Mouse (Mus musculus): Measurements from ENCODE around the gene Ugcg. TPM values are rescaled to one million over a fixed set of nuclear protein-coding genes. Genes with fewer than 3 reads are reported as not detected.

The Ugcg gene
- polyA plus RNA-seq, 1 experiment from 2014 or later = 18.6 TPM

DNA sequence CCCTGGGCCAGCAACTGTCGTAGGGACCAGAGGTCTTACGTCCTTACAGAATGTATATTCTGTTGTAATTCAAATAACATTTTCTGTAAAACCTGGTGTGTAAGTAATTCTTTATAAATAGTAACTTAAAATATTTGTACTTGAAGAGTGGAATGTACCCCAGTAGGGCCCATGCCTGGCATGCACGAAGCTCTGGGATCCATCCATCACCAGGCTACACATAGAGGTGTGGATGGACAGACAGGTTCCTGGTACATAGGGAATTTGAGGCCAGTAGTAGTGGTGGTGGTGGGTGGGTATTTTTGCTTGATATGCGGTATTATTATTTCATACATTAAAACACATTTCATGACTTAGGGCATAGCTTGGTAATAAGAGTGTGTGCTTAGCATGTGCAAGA is 19.6 kb downstream of the Ugcg start:
- Histone ChIP-seq H3K4me1 (ENCODE audit: control insufficient read depth, insufficient read depth, low read length) (no peaks in the 10 kb centered on the region; the same call in 1 of the 2 replicates), H3K27me3 (replicated peaks; ENCODE audit: control insufficient read depth, insufficient read depth, low read length) (no peaks in the 10 kb centered on the region), H3K36me3 (ENCODE audit: control insufficient read depth, insufficient read depth, low read length) (peaks cover 21% of the 10 kb centered on the region), H3K4me2 (ENCODE audit: low read length) (no peak overlapping the region), H3K9ac (ENCODE audit: low read length) (no peak overlapping the region), H3K9me3 (replicated peaks; ENCODE audit: control insufficient read depth, low read length) (no peaks in the 10 kb centered on the region), H3K27ac (ENCODE audit: low read depth, low read length) (no peak overlapping the region), H3K4me3 (ENCODE audit: low read depth, low read length) (no peak overlapping the region)
- DNase-seq (ENCODE audit: low spot score) (no peak), ATAC-seq (no peak)
- 93% methylated on average over 4 of the region's 4 CpGs for WGBS

- WGBS = 92% methylated on average over 9 of the region's 9 CpGs
- DNase-seq (ENCODE audit: low spot score) (no peak), ATAC-seq (no peak)
- Histone ChIP-seq H3K27ac (ENCODE audit: low read depth, low read length) (no peak overlapping the region), H3K4me2 (ENCODE audit: low read length) (no peak overlapping the region), H3K36me3 (ENCODE audit: control insufficient read depth, insufficient read depth, low read length) (peaks cover 29% of the 10 kb centered on the region), H3K9me3 (replicated peaks; ENCODE audit: control insufficient read depth, low read length) (no peaks in the 10 kb centered on the region), H3K4me3 (ENCODE audit: low read depth, low read length) (no peak overlapping the region), H3K27me3 (replicated peaks; ENCODE audit: control insufficient read depth, insufficient read depth, low read length) (no peaks in the 10 kb centered on the region), H3K4me1 (ENCODE audit: control insufficient read depth, insufficient read depth, low read length) (no peaks in the 10 kb centered on the region; the same call in 1 of the 2 replicates), H3K9ac (ENCODE audit: low read length) (no peak overlapping the region)
These were observed 22.1 kb downstream of the Ugcg start for GRCm38 (mm10) chr4:59211181-59211580.

- no peaks in the 10 kb centered on the region for H3K4me1 ChIP-seq (ENCODE audit: control insufficient read depth, insufficient read depth, low read length)
- no peak overlapping the region for H3K27ac ChIP-seq (ENCODE audit: low read depth, low read length)
- H3K9me3 ChIP-seq (replicated peaks; ENCODE audit: control insufficient read depth, low read length) = no peaks in the 10 kb centered on the region
- no peak overlapping the region for H3K4me3 ChIP-seq (ENCODE audit: low read depth, low read length)
- peaks cover 28% of the 10 kb centered on the region for H3K36me3 ChIP-seq (ENCODE audit: control insufficient read depth, insufficient read depth, low read length)
- no peak overlapping the region for H3K4me2 ChIP-seq (ENCODE audit: low read length)
- H3K9ac ChIP-seq (ENCODE audit: low read length) = no peak overlapping the region
- no peaks in the 10 kb centered on the region for H3K27me3 ChIP-seq (replicated peaks; ENCODE audit: control insufficient read depth, insufficient read depth, low read length)
- DNase-seq (ENCODE audit: low spot score) (no peak), ATAC-seq (no peak)
- 75% methylated on average over 4 of the region's 4 CpGs for WGBS
These were observed 24.8 kb downstream of the Ugcg start for GRCm38 (mm10) chr4:59213833-59214232.

GRCm38 (mm10) chr4:59214695-59215094 is 25.6 kb downstream of the Ugcg start:
- H3K36me3 ChIP-seq (ENCODE audit: control insufficient read depth, insufficient read depth, low read length) = peaks cover 36% of the 10 kb centered on the region
- H3K27ac ChIP-seq (ENCODE audit: low read depth, low read length) = no peak overlapping the region
- no peak for ATAC-seq
- no peaks in the 10 kb centered on the region for H3K9me3 ChIP-seq (replicated peaks; ENCODE audit: control insufficient read depth, low read length)
- WGBS = 96% methylated on average over 5 of the region's 5 CpGs
- no peaks in the 10 kb centered on the region for H3K4me1 ChIP-seq (ENCODE audit: control insufficient read depth, insufficient read depth, low read length)
- no peak overlapping the region for H3K4me3 ChIP-seq (ENCODE audit: low read depth, low read length)
- no peak overlapping the region for H3K4me2 ChIP-seq (ENCODE audit: low read length)
- no peak overlapping the region for H3K9ac ChIP-seq (ENCODE audit: low read length)
- DNase-seq (ENCODE audit: low spot score) = no peak
- H3K27me3 ChIP-seq (replicated peaks; ENCODE audit: control insufficient read depth, insufficient read depth, low read length) = no peaks in the 10 kb centered on the region

GRCm38 (mm10) chr4:59215585-59215984 is 26.5 kb downstream of the Ugcg start:
- Histone ChIP-seq H3K36me3 (ENCODE audit: control insufficient read depth, insufficient read depth, low read length) (peaks cover 36% of the 10 kb centered on the region), H3K27me3 (replicated peaks; ENCODE audit: control insufficient read depth, insufficient read depth, low read length) (no peaks in the 10 kb centered on the region), H3K27ac (ENCODE audit: low read depth, low read length) (no peak overlapping the region), H3K4me3 (ENCODE audit: low read depth, low read length) (no peak overlapping the region), H3K9ac (ENCODE audit: low read length) (no peak overlapping the region), H3K4me2 (ENCODE audit: low read length) (no peak overlapping the region), H3K9me3 (replicated peaks; ENCODE audit: control insufficient read depth, low read length) (no peaks in the 10 kb centered on the region), H3K4me1 (ENCODE audit: control insufficient read depth, insufficient read depth, low read length) (no peaks in the 10 kb centered on the region)
- ATAC-seq (no peak), DNase-seq (ENCODE audit: low spot score) (no peak)
- 95% methylated on average over 3 of the region's 3 CpGs for WGBS

GRCm38 (mm10) chr4:59217101-59217500 is 28.0 kb downstream of the Ugcg start:
- peaks cover 35% of the 10 kb centered on the region for H3K36me3 ChIP-seq (ENCODE audit: control insufficient read depth, insufficient read depth, low read length)
- no peak for ATAC-seq
- H3K4me3 ChIP-seq (ENCODE audit: low read depth, low read length) = no peak overlapping the region

GRCm38 (mm10) chr4:59218154-59218553 is 29.1 kb downstream of the Ugcg start:
- Histone ChIP-seq H3K4me3 (ENCODE audit: low read depth, low read length) (no peak overlapping the region), H3K27me3 (replicated peaks; ENCODE audit: control insufficient read depth, insufficient read depth, low read length) (no peaks in the 10 kb centered on the region), H3K9ac (ENCODE audit: low read length) (no peak overlapping the region), H3K9me3 (replicated peaks; ENCODE audit: control insufficient read depth, low read length) (no peaks in the 10 kb centered on the region), H3K36me3 (ENCODE audit: control insufficient read depth, insufficient read depth, low read length) (peaks cover 41% of the 10 kb centered on the region), H3K4me1 (ENCODE audit: control insufficient read depth, insufficient read depth, low read length) (no peaks in the 10 kb centered on the region), H3K27ac (ENCODE audit: low read depth, low read length) (no peak overlapping the region), H3K4me2 (ENCODE audit: low read length) (no peak overlapping the region)
- no peak for ATAC-seq
- no peak for DNase-seq (ENCODE audit: low spot score)
- 88% methylated on average over 7 of the region's 7 CpGs for WGBS

More at GRCm38 (mm10) chr4:59217101-59217500, 28.0 kb downstream of the Ugcg start:
- Histone ChIP-seq H3K9me3 (replicated peaks; ENCODE audit: control insufficient read depth, low read length) (no peaks in the 10 kb centered on the region), H3K4me1 (ENCODE audit: control insufficient read depth, insufficient read depth, low read length) (no peaks in the 10 kb centered on the region), H3K4me2 (ENCODE audit: low read length) (no peak overlapping the region), H3K9ac (ENCODE audit: low read length) (no peak overlapping the region), H3K27me3 (replicated peaks; ENCODE audit: control insufficient read depth, insufficient read depth, low read length) (no peaks in the 10 kb centered on the region), H3K27ac (ENCODE audit: low read depth, low read length) (no peak overlapping the region)
- DNase-seq (ENCODE audit: low spot score) = no peak
- 92% methylated on average over 7 of the region's 7 CpGs for WGBS

GRCm38 (mm10) chr4:59222226-59222625 is 33.2 kb downstream of the Ugcg start:
- DNase-seq (ENCODE audit: low spot score) (no peak), ATAC-seq (no peak)
- no peak overlapping the region for H3K27ac ChIP-seq (ENCODE audit: low read depth, low read length)
- no peaks in the 10 kb centered on the region for H3K9me3 ChIP-seq (replicated peaks; ENCODE audit: control insufficient read depth, low read length)
- no peaks in the 10 kb centered on the region for H3K27me3 ChIP-seq (replicated peaks; ENCODE audit: control insufficient read depth, insufficient read depth, low read length)
- peaks cover 39% of the 10 kb centered on the region for H3K36me3 ChIP-seq (ENCODE audit: control insufficient read depth, insufficient read depth, low read length)
- no peak overlapping the region for H3K9ac ChIP-seq (ENCODE audit: low read length)
- no peaks in the 10 kb centered on the region for H3K4me1 ChIP-seq (ENCODE audit: control insufficient read depth, insufficient read depth, low read length)
- no peak overlapping the region for H3K4me2 ChIP-seq (ENCODE audit: low read length)
- WGBS = 95% methylated on average over 9 of the region's 9 CpGs
- H3K4me3 ChIP-seq (ENCODE audit: low read depth, low read length) = no peak overlapping the region

GRCm38 (mm10) chr4:59223055-59223615 is 34.1 kb downstream of the Ugcg start:
- DNase-seq (ENCODE audit: low spot score) (no peak), ATAC-seq (no peak)
- no peaks in the 10 kb centered on the region for H3K27me3 ChIP-seq (replicated peaks; ENCODE audit: control insufficient read depth, insufficient read depth, low read length)
- no peak overlapping the region for H3K4me3 ChIP-seq (ENCODE audit: low read depth, low read length)
- H3K4me2 ChIP-seq (ENCODE audit: low read length) = no peak overlapping the region
- no peaks in the 10 kb centered on the region for H3K9me3 ChIP-seq (replicated peaks; ENCODE audit: control insufficient read depth, low read length)
- no peaks in the 10 kb centered on the region for H3K4me1 ChIP-seq (ENCODE audit: control insufficient read depth, insufficient read depth, low read length)
- H3K27ac ChIP-seq (ENCODE audit: low read depth, low read length) = no peak overlapping the region
- 96% methylated on average over 5 of the region's 5 CpGs for WGBS
- H3K36me3 ChIP-seq (ENCODE audit: control insufficient read depth, insufficient read depth, low read length) = peaks cover 37% of the 10 kb centered on the region
- no peak overlapping the region for H3K9ac ChIP-seq (ENCODE audit: low read length)

All from forebrain, embryonic 14.5 days (tissue).